Mouse (Mus musculus): ENCODE results near the gene Lamtor5.

DNA sequence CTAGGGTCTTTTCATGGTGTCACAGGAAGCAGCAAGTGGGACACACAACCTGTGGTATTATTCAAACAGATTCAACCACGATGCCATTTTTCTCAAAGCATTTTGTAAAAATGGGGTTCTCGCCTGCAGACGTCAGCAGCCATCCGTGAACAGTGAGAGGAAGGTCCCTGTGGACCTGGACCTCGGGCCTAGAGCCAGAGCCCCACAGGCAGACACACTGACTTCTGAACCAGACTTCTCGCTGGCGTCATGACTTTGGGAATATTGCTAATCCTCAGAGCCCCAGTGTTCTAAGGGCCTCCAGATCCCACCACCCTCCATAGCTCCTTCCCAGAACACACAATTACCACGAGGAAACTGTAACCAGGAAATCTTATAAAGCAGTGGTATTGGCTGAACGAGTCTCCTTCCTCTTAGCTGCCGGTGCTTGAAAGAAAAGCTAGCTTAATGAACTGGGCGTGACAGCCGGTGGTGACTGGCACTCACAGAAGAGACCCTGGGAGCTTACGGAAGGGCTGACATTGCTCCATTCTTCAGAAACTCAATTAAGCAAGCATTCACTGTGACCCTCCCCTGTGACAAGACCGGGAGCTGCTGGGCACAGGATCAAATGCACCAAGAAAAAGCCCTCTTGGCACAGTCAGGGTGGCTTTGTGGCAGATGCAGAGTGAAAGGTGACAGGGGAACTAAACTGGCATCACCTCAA is 37.1 kb upstream of the Lamtor5 start:
- TF ChIP-seq CTCF (IDR thresholded peaks at IDR 0.05; ENCODE audit: low read depth, low read length) (no peak), POLR2A (IDR thresholded peaks at IDR 0.05; ENCODE audit: extremely low read depth, insufficient read depth, low read length) (no peak)

Measured in liver, adult 2 months (tissue).